Mouse (Mus musculus): ENCODE measurements at regions not wholly inside any gene's neighbourhood (a gene's known extent, or its start where the extent isn't known, plus 50 kb on each side); places are given as distances from the start of the nearest gene placed in this dataset.
A peak's percentile ranks its signal among the peaks of the same experiment; 100 is the strongest.

DNA sequence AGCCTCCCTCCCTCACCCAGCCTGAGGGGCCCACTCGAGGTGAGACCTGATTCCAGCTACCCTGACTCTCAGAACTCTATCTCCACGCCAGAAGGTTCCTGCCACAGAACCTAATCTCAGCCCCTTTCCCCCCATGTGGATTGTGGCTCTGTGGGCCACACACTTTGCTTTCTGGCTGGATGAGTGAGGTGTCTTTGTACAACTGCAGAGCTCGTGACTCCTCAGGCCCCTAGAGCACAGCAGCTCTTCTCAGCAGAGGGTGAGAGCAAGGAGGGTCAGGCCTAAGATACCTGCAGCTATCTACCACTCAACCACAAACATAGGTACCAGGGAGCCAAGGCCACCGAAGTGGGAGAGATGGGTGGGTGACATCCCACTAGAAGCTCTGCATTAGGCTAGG lies 93.2 kb downstream of the Fam53a start:
- Histone ChIP-seq H3K27me3 (replicated peaks) (peaks cover 27% of the 10 kb centered on the region), H3K4me2 (ENCODE audit: insufficient read depth, low read depth, poor library complexity, severe bottlenecking) (no peak overlapping the region), H3K4me3 (replicated peaks in 1 of 3; ENCODE audit: low read depth in 2 of 3, low read length in 2 of 3, poor library complexity in 1 of 3) (no peak overlapping the region), H3K36me3 (replicated peaks in 1 of 2; ENCODE audit: control insufficient read depth in 1 of 2, insufficient read depth in 1 of 2, low read length in 1 of 2) (no peaks in the 10 kb centered on the region), H3K9me3 (replicated peaks; ENCODE audit: low read length) (no peaks in the 10 kb centered on the region), H3K79me2 (replicated peaks; ENCODE audit: control insufficient read depth, extremely low read depth, insufficient read depth, poor library complexity, severe bottlenecking) (no peaks in the 10 kb centered on the region), H3K9ac (ENCODE audit: insufficient read depth, low read depth) (no peak overlapping the region), H3K4me1 (ENCODE audit: control insufficient read depth in 1 of 2, insufficient read depth in 2 of 2) (peaks cover 12 to 47% of the 10 kb centered on the region in 2 experiments), H3K27ac (ENCODE audit: insufficient read depth, low read depth) (no peak overlapping the region)
- in situ Hi-C loops (cut with MboI; ENCODE audit: low pct_ligation_motif_present, low pct_unique_long_range_greater_than_20kb, low sequenced_read_pairs): no loop called here
- dilution Hi-C loops (cut with MboI; ENCODE audit: extremely low pct_ligation_motif_present, extremely low pct_unique_long_range_greater_than_20kb, low sequenced_read_pairs): no loop called here
- no peak for DNase-seq (ENCODE audit: extremely low read depth)
- TF ChIP-seq MAFK (IDR thresholded peaks at IDR 0.05; ENCODE audit: insufficient replicate concordance, low read length) (no peak), MAZ (IDR thresholded peaks at IDR 0.05; ENCODE audit: low read depth, low read length) (no peak)

DNA sequence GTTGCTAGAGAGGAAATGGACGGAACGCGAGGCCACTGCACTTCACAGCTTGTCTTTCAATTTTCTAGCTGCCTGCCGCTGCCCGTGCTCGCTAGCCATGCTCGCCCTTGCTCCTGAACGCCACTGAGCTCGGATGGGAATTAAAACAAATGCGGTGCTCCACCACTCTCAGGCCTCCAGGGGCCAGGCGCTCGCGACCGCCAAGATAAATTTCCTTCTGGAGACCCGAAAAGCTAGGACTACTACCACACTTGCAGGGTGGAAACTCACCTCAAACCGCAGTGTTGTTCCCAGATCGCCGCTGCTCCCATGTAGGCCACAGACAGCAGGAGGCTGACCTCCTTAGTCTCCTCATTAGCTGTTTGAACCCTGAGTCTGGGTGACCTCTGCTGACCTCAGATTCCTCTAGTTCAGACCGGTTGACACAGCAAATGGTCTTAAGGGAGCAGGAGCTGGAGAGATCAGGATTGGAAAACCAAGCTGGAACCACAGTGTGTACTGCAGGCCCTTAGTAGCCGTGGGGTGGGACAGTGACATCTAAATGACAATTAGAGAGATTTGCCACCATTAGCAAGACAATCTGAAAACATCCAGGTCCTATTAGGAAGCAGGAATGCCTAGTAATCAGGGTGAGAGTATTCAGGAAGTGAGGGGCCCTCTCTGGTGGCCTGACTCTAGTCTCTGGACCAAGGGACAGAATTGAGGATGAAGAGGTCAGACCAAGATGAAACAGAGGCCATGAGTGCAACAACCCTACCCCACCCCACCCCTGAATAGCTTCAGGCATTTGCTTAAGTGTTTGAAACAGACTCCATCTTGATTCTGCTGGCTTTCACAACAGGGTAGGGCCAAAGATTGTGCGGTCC lies 94.1 kb downstream of the Fam53a start:
- in situ Hi-C loops (cut with MboI; ENCODE audit: low pct_ligation_motif_present, low pct_unique_long_range_greater_than_20kb, low sequenced_read_pairs): no loop called here
- H3K27me3 ChIP-seq (replicated peaks): peaks cover 27% of the 10 kb centered on the region

DNA sequence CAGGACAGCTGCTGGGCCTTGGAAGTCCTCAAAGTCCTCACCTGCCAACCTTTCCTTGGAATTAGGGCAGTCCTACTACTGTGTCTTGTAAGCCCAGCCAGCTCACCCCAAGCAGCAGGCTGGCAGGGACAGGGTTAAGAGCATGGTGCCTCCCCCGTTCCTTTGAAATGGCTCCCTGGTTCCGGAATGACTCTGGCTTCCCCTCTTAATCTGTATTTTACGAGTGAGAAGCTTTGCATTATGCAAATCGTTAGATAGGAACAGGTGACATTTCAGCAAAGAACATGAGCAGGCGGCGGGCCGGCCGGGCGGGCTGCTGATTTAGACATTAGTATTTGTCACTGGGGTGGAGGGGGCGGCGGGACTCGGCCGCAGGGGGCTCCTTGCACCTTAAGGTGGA lies 95.1 kb downstream of the Fam53a start:
- TF ChIP-seq EP300 (IDR thresholded peaks at IDR 0.05; ENCODE audit: low read length) (peak; percentile 63), JUN (IDR thresholded peaks at IDR 0.05; ENCODE audit: insufficient read depth, low read depth, low read length) (peak; percentile 75), ETS1 (conservative IDR thresholded peaks at IDR 0.05; ENCODE audit: low read depth, low read length) (peak; percentile 46; the same call in 1 of the 2 replicates), MAX (IDR thresholded peaks at IDR 0.05; ENCODE audit: low read length) (no peak), ZNF384 (IDR thresholded peaks at IDR 0.05; ENCODE audit: low read depth, low read length) (no peak), MXI1 (IDR thresholded peaks at IDR 0.05; ENCODE audit: low read depth, low read length) (0 out of 2 replicates have a peak, but pooled peaks have one; percentile 5), IRF4 (IDR thresholded peaks at IDR 0.05; ENCODE audit: low read depth, low read length) (peak; percentile 92), CHD2 (IDR thresholded peaks at IDR 0.05; ENCODE audit: low read length) (no peak), BHLHE40 (IDR thresholded peaks at IDR 0.05; ENCODE audit: low read depth, low read length) (peak; percentile 85), JUND (conservative IDR thresholded peaks at IDR 0.05; ENCODE audit: low read depth, low read length) (peak; percentile 67), MEF2A (IDR thresholded peaks at IDR 0.05; ENCODE audit: borderline replicate concordance, low read depth, low read length) (peak; percentile 62; the same call in 1 of the 2 replicates), ZC3H11A (IDR thresholded peaks at IDR 0.05; ENCODE audit: low read depth, low read length) (no peak), MYC (IDR thresholded peaks at IDR 0.05; ENCODE audit: low read depth, low read length) (no peak), ELF1 (IDR thresholded peaks at IDR 0.05; ENCODE audit: low read depth, low read length) (0 out of 2 replicates have a peak, but pooled peaks have one; percentile 24), TCF12 (IDR thresholded peaks at IDR 0.05; ENCODE audit: low read depth, low read length) (peak; percentile 51)
- no peaks in the 10 kb centered on the region for H3K9me3 ChIP-seq (replicated peaks; ENCODE audit: low read length)
- no peaks in the 10 kb centered on the region for H3K79me2 ChIP-seq (replicated peaks; ENCODE audit: control insufficient read depth, extremely low read depth, insufficient read depth, poor library complexity, severe bottlenecking)
- H3K4me3 ChIP-seq (replicated peaks in 1 of 3; ENCODE audit: low read depth in 2 of 3, low read length in 2 of 3, poor library complexity in 1 of 3): no peak overlapping the region
- no peak overlapping the region for H3K27ac ChIP-seq (ENCODE audit: insufficient read depth, low read depth)
- H3K36me3 ChIP-seq (replicated peaks in 1 of 2; ENCODE audit: control insufficient read depth in 1 of 2, insufficient read depth in 1 of 2, low read length in 1 of 2): no peaks in the 10 kb centered on the region
- peak overlapping the region; percentile 59 for H3K4me2 ChIP-seq (ENCODE audit: insufficient read depth, low read depth, poor library complexity, severe bottlenecking)
- no peak overlapping the region for H3K9ac ChIP-seq (ENCODE audit: insufficient read depth, low read depth)
- dilution Hi-C loops (cut with MboI; ENCODE audit: extremely low pct_ligation_motif_present, extremely low pct_unique_long_range_greater_than_20kb, low sequenced_read_pairs): no loop called here
- peaks cover 16 to 59% of the 10 kb centered on the region in 2 experiments for H3K4me1 ChIP-seq (ENCODE audit: control insufficient read depth in 1 of 2, insufficient read depth in 2 of 2)
- H3K27me3 ChIP-seq (replicated peaks): peaks cover 23% of the 10 kb centered on the region
- in situ Hi-C loops (cut with MboI; ENCODE audit: low pct_ligation_motif_present, low pct_unique_long_range_greater_than_20kb, low sequenced_read_pairs): no loop called here
- peak; percentile 87 for DNase-seq (ENCODE audit: extremely low read depth)

More for the DNA sequence above, 94.1 kb downstream of the Fam53a start:
- no peaks in the 10 kb centered on the region for H3K9me3 ChIP-seq (replicated peaks; ENCODE audit: low read length)
- no peaks in the 10 kb centered on the region for H3K79me2 ChIP-seq (replicated peaks; ENCODE audit: control insufficient read depth, extremely low read depth, insufficient read depth, poor library complexity, severe bottlenecking)
- dilution Hi-C loops (cut with MboI; ENCODE audit: extremely low pct_ligation_motif_present, extremely low pct_unique_long_range_greater_than_20kb, low sequenced_read_pairs): no loop called here
- DNase-seq (ENCODE audit: extremely low read depth): no peak
- H3K4me2 ChIP-seq (ENCODE audit: insufficient read depth, low read depth, poor library complexity, severe bottlenecking): no peak overlapping the region
- no peaks in the 10 kb centered on the region for H3K36me3 ChIP-seq (replicated peaks in 1 of 2; ENCODE audit: control insufficient read depth in 1 of 2, insufficient read depth in 1 of 2, low read length in 1 of 2)
- H3K27ac ChIP-seq (ENCODE audit: insufficient read depth, low read depth): no peak overlapping the region
- H3K9ac ChIP-seq (ENCODE audit: insufficient read depth, low read depth): no peak overlapping the region
- TF ChIP-seq EP300 (IDR thresholded peaks at IDR 0.05; ENCODE audit: low read length): no peak
- no peak for TF ChIP-seq ZNF384 (IDR thresholded peaks at IDR 0.05; ENCODE audit: low read depth, low read length)
- no peak for TF ChIP-seq TCF12 (IDR thresholded peaks at IDR 0.05; ENCODE audit: low read depth, low read length)
- TF ChIP-seq MAFK (IDR thresholded peaks at IDR 0.05; ENCODE audit: insufficient replicate concordance, low read length): no peak
- no peak for TF ChIP-seq GABPA (IDR thresholded peaks at IDR 0.05; ENCODE audit: insufficient replicate concordance, low read depth, low read length)
- no peak for TF ChIP-seq SMC3 (IDR thresholded peaks at IDR 0.05; ENCODE audit: low read depth, low read length)
- no peak for TF ChIP-seq PAX5 (IDR thresholded peaks at IDR 0.05; ENCODE audit: low read length)
- no peak for TF ChIP-seq MAZ (IDR thresholded peaks at IDR 0.05; ENCODE audit: low read depth, low read length)
- no peak for TF ChIP-seq USF1 (IDR thresholded peaks at IDR 0.05; ENCODE audit: low read depth, low read length)
- TF ChIP-seq ZKSCAN1 (IDR thresholded peaks at IDR 0.05; ENCODE audit: borderline replicate concordance, low read depth, low read length): no peak
- TF ChIP-seq TBP (conservative IDR thresholded peaks at IDR 0.05; ENCODE audit: low read depth, low read length): no peak
- no peak for TF ChIP-seq ETS1 (conservative IDR thresholded peaks at IDR 0.05; ENCODE audit: low read depth, low read length)
- no peak for TF ChIP-seq ELF1 (IDR thresholded peaks at IDR 0.05; ENCODE audit: low read depth, low read length)
- no peak for TF ChIP-seq IRF4 (IDR thresholded peaks at IDR 0.05; ENCODE audit: low read depth, low read length)
- TF ChIP-seq BHLHE40 (IDR thresholded peaks at IDR 0.05; ENCODE audit: low read depth, low read length): no peak
- TF ChIP-seq CHD1 (IDR thresholded peaks at IDR 0.05; ENCODE audit: low read depth, low read length): no peak
- TF ChIP-seq NELFE (IDR thresholded peaks at IDR 0.05; ENCODE audit: low read depth, low read length): no peak
- no peak for TF ChIP-seq POLR2A (IDR thresholded peaks at IDR 0.05; ENCODE audit: low read depth, low read length)
- no peak for TF ChIP-seq ZC3H11A (IDR thresholded peaks at IDR 0.05; ENCODE audit: low read depth, low read length)
- peaks cover 12 to 54% of the 10 kb centered on the region in 2 experiments for H3K4me1 ChIP-seq (ENCODE audit: control insufficient read depth in 1 of 2, insufficient read depth in 2 of 2)
- H3K4me3 ChIP-seq (replicated peaks in 1 of 3; ENCODE audit: low read depth in 2 of 3, low read length in 2 of 3, poor library complexity in 1 of 3): no peak overlapping the region

Data from CH12.LX (cell line).